Mouse (Mus musculus) liver, postnatal 0 days (tissue): ENCODE data around the gene Hhat.

Source experiments
- CTCF ChIP-seq: sonication (generic); IDR thresholded peaks from 2 replicates; pipeline ENCODE4 v1.5.1; 2016; ENCODE audit warnings: antibody characterized with exemption, low read depth
- EP300 ChIP-seq: IDR thresholded peaks from 2 replicates; pipeline ENCODE4 v1.6.1; 2016; ENCODE audit warnings: antibody characterized with exemption, low read depth, mild to moderate bottlenecking

- TF ChIP-seq CTCF: no peak
- TF ChIP-seq EP300: no peak; the same call in 1 of the 2 replicates
These were observed 109.4 kb downstream of the Hhat start for GRCm38 (mm10) chr1:192661612-192662011.
